Mouse (Mus musculus) megakaryocyte, embryonic 14.5 days (primary cell): ENCODE measurements around the gene Zkscan17.

Experiments
- FLI1 ChIP-seq: IDR thresholded peaks from 2 replicates; pipeline ENCODE4 v1.6.1; 2012; ENCODE audit warnings: low read length, inconsistent platforms, mixed read lengths
- GATA1 ChIP-seq: IDR thresholded peaks from 3 replicates; pipeline ENCODE4 v1.6.1; 2012; ENCODE audit warnings: mixed read lengths, low read length, inconsistent platforms, borderline replicate concordance

DNA sequence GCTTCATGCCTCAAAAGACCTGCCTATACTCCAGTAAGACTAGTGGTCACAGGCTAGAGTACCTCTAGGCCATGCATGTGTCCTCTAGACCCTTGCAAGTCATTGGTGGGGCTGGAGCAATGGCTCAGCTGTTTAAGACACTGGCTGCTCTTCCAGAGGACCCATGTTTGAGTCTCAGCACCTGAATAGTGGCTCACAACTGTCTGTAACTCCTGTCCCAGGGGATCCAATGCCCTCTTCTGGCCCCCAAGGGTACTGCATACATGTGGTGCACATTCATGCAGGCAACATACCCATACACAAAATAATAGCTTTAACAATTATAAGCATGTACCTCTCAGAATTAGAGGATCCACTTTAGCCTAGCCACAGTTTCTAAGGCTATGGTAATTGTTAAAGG is 83.4 kb downstream of the Zkscan17 start:
- TF ChIP-seq GATA1 (no peak), FLI1 (no peak)
